Mouse (Mus musculus) thymus, adult 2 months (tissue): Measurements from ENCODE around the gene Cacna1s. TPM values are rescaled to one million over a fixed set of nuclear protein-coding genes. Genes with fewer than 3 reads are reported as not detected.

Experiments used
- DNase-seq: peaks from one replicate; pipeline ENCODE4 v3.0.0; 2021
- H3K27ac ChIP-seq: fragments of 200-500 bp; 2 replicates; pipeline ENCODE4 v1.5.1; 2012; ENCODE audit warnings: low read length, control low read depth; ENCODE audit not compliant: control insufficient read depth, insufficient read depth
- H3K27me3 ChIP-seq: fragments of 200-500 bp; 2 replicates; pipeline ENCODE4 v1.6.1; 2012; ENCODE audit warnings: mild to moderate bottlenecking, low read length, moderate library complexity, mixed read lengths; ENCODE audit not compliant: control insufficient read depth, insufficient read depth
- H3K36me3 ChIP-seq: fragments of 200-500 bp; 2 replicates; pipeline ENCODE4 v1.6.1; 2012; ENCODE audit warnings: mild to moderate bottlenecking, low read length, moderate library complexity; ENCODE audit not compliant: control insufficient read depth, insufficient read depth
- H3K4me1 ChIP-seq: fragments of 200-500 bp; replicated peaks from 2 replicates; pipeline ENCODE4 v1.6.1; 2012; ENCODE audit warnings: low read length; ENCODE audit not compliant: control insufficient read depth, insufficient read depth
- H3K4me3 ChIP-seq: fragments of 200-500 bp; 2 replicates; pipeline ENCODE4 v1.5.1; 2012; ENCODE audit warnings: mild to moderate bottlenecking, low read length, control low read depth, moderate library complexity; ENCODE audit not compliant: control insufficient read depth, insufficient read depth
- CTCF ChIP-seq: fragments of 200-500 bp; IDR thresholded peaks from 2 replicates; pipeline ENCODE4 v1.5.1; 2012; ENCODE audit warnings: mild to moderate bottlenecking, control low read depth, low read length, moderate library complexity, borderline replicate concordance; ENCODE audit not compliant: control insufficient read depth, poor library complexity, insufficient read depth; ENCODE audit errors: extremely low read depth
- POLR2A ChIP-seq: fragments of 200-500 bp; IDR thresholded peaks from 2 replicates; pipeline ENCODE4 v1.6.1; 2012; ENCODE audit warnings: mild to moderate bottlenecking, low read length, control low read depth, moderate library complexity; ENCODE audit not compliant: control insufficient read depth, poor library complexity, insufficient read depth; ENCODE audit errors: extremely low read depth
- WGBS: fragments of 180-500 bp; shearing (Covaris S2); methylation state at CpG from one replicate; pipeline ENCODE4 v1.1.7; 2018; 5-methylcytosine and 5-hydroxymethylcytosine counted together
- polyA plus RNA-seq: library from polyadenylated mRNA; depleted of rRNA; stranded (reverse); fragments of >200 nt; gene quantifications from 2 replicates; pipeline ENCODE4 v1.2.3, GENCODE M21; 2012

Gene Cacna1s
- polyA plus RNA-seq, 1 experiment: 3.7 TPM

GRCm38 (mm10) chr1:136089368-136090165, 37.0 kb downstream of the Cacna1s start:
- no peak overlapping the region for H3K4me3 ChIP-seq
- H3K4me1 ChIP-seq: no peaks in the 10 kb centered on the region
- H3K36me3 ChIP-seq: no peaks in the 10 kb centered on the region
- no peak for DNase-seq
- 67% methylated on average over 9 of the region's 9 CpGs for WGBS
- H3K27me3 ChIP-seq: no peaks in the 10 kb centered on the region
- TF ChIP-seq CTCF (no peak), POLR2A (no peak)
- no peak overlapping the region for H3K27ac ChIP-seq

GRCm38 (mm10) chr1:136093726-136094125, 41.2 kb downstream of the Cacna1s start:
- 83% methylated on average over 3 of the region's 3 CpGs for WGBS
- TF ChIP-seq POLR2A: no peak
- no peak for TF ChIP-seq CTCF

GRCm38 (mm10) chr1:136094807-136095206, 42.3 kb downstream of the Cacna1s start:
- 91% methylated on average over 5 of the region's 5 CpGs for WGBS
- no peak overlapping the region for H3K4me3 ChIP-seq
- no peaks in the 10 kb centered on the region for H3K27me3 ChIP-seq
- DNase-seq: no peak
- H3K4me1 ChIP-seq: no peaks in the 10 kb centered on the region
- TF ChIP-seq CTCF: no peak
- TF ChIP-seq POLR2A: no peak
- no peaks in the 10 kb centered on the region for H3K36me3 ChIP-seq
- no peak overlapping the region for H3K27ac ChIP-seq

More at GRCm38 (mm10) chr1:136093726-136094125, 41.2 kb downstream of the Cacna1s start:
- H3K27me3 ChIP-seq: no peaks in the 10 kb centered on the region
- no peak overlapping the region for H3K27ac ChIP-seq
- H3K36me3 ChIP-seq: no peaks in the 10 kb centered on the region
- no peak overlapping the region for H3K4me3 ChIP-seq
- no peaks in the 10 kb centered on the region for H3K4me1 ChIP-seq
- no peak for DNase-seq

- no peak for DNase-seq
- H3K4me1 ChIP-seq: no peaks in the 10 kb centered on the region
- 87% methylated on average over 4 of the region's 4 CpGs for WGBS
- no peak overlapping the region for H3K4me3 ChIP-seq
- H3K27me3 ChIP-seq: no peaks in the 10 kb centered on the region
- H3K27ac ChIP-seq: no peak overlapping the region
- no peaks in the 10 kb centered on the region for H3K36me3 ChIP-seq
- no peak for TF ChIP-seq POLR2A
- no peak for TF ChIP-seq CTCF
Measured at GRCm38 (mm10) chr1:136102094-136102493, 49.5 kb downstream of the Cacna1s start.

- H3K36me3 ChIP-seq: no peaks in the 10 kb centered on the region
- H3K4me3 ChIP-seq: no peak overlapping the region
- no peak overlapping the region for H3K27ac ChIP-seq
- TF ChIP-seq POLR2A: no peak
- TF ChIP-seq CTCF: no peak
- no peaks in the 10 kb centered on the region for H3K4me1 ChIP-seq
- WGBS: 89% methylated on average over 3 of the region's 3 CpGs
- no peak for DNase-seq
- no peaks in the 10 kb centered on the region for H3K27me3 ChIP-seq
Measured at GRCm38 (mm10) chr1:136102551-136102950, 50.0 kb downstream of the Cacna1s start.

GRCm38 (mm10) chr1:136102981-136103380, 50.4 kb downstream of the Cacna1s start:
- Histone ChIP-seq H3K4me3 (no peak overlapping the region), H3K4me1 (no peaks in the 10 kb centered on the region), H3K27me3 (no peaks in the 10 kb centered on the region), H3K27ac (no peak overlapping the region), H3K36me3 (no peaks in the 10 kb centered on the region)
- TF ChIP-seq CTCF (no peak), POLR2A (no peak)
- WGBS: 91% methylated on average over 2 of the region's 2 CpGs
- no peak for DNase-seq

GRCm38 (mm10) chr1:136103696-136104095, 51.1 kb downstream of the Cacna1s start:
- no peak for DNase-seq
- Histone ChIP-seq H3K27ac (no peak overlapping the region), H3K4me1 (no peaks in the 10 kb centered on the region), H3K36me3 (no peaks in the 10 kb centered on the region), H3K27me3 (no peaks in the 10 kb centered on the region), H3K4me3 (no peak overlapping the region)
- WGBS: 93% methylated on average over 7 of the region's 7 CpGs
- TF ChIP-seq POLR2A: no peak
- no peak for TF ChIP-seq CTCF

GRCm38 (mm10) chr1:136104741-136105140, 52.2 kb downstream of the Cacna1s start:
- no peak for DNase-seq
- Histone ChIP-seq H3K4me1 (no peaks in the 10 kb centered on the region), H3K27ac (no peak overlapping the region), H3K36me3 (no peaks in the 10 kb centered on the region), H3K4me3 (no peak overlapping the region), H3K27me3 (no peaks in the 10 kb centered on the region)
- WGBS: 24% methylated on average over 4 of the region's 4 CpGs
- TF ChIP-seq POLR2A: no peak
- no peak for TF ChIP-seq CTCF
